Mouse (Mus musculus): ENCODE results near the gene Rnf11.

- no peak for TF ChIP-seq CTCF (conservative IDR thresholded peaks at IDR 0.05; ENCODE audit: low read length)
- TF ChIP-seq NANOG (IDR thresholded peaks at IDR 0.05; ENCODE audit: borderline replicate concordance, low read length) = no peak
- TF ChIP-seq POU5F1 (IDR thresholded peaks at IDR 0.05; ENCODE audit: borderline replicate concordance, low read length) = no peak
Measured at GRCm38 (mm10) chr4:109433641-109434040, 50.9 kb downstream of the Rnf11 start.
